Mouse (Mus musculus) MEL (cell line): Measurements from ENCODE around the gene Ptprk. TPM values are rescaled to one million over a fixed set of nuclear protein-coding genes. Genes with fewer than 3 reads are reported as not detected.

ENCODE experiments used
- DNase-seq: peaks from one replicate; pipeline ENCODE4 v3.0.0; 2011; ENCODE audit warnings: low read depth, low spot score
- H3K27ac ChIP-seq: 2 replicates; pipeline ENCODE4 v1.5.1; 2012; ENCODE audit warnings: low read depth, mild to moderate bottlenecking, control low read depth, low read length, moderate library complexity; ENCODE audit not compliant: control insufficient read depth
- H3K27me3 ChIP-seq, 2 experiments: fragments of 150-350 bp in 1 of 2; sonication (generic) in 1 of 2; 2 replicates each; pipeline ENCODE4 v1.6.1; 2012; ENCODE audit warnings: low read length in 2 of 2, mild to moderate bottlenecking in 2 of 2, improper control_type of control experiment in 1 of 2, moderate library complexity in 1 of 2; ENCODE audit not compliant: insufficient read depth in 2 of 2, control insufficient read depth in 1 of 2
- H3K36me3 ChIP-seq, 2 experiments: 2 replicates each; pipeline ENCODE4 v1.6.1; 2012 to 2014; ENCODE audit warnings: low read length in 2 of 2, improper control_type of control experiment in 1 of 2, inconsistent platforms in 1 of 2, mild to moderate bottlenecking in 1 of 2; ENCODE audit not compliant: insufficient read depth in 2 of 2, control insufficient read depth in 1 of 2
- H3K4me1 ChIP-seq, 2 experiments: fragments of 150-350 bp in 1 of 2; sonication (generic) in 1 of 2; 2 replicates each; pipeline ENCODE4 v1.6.1; 2012; ENCODE audit warnings: low read length in 2 of 2, improper control_type of control experiment in 1 of 2, mild to moderate bottlenecking in 1 of 2; ENCODE audit not compliant: insufficient read depth in 2 of 2, control insufficient read depth in 1 of 2
- H3K4me3 ChIP-seq, 2 experiments: fragments of 150-350 bp in 1 of 2; sonication (generic) in 1 of 2; 2 replicates each; pipeline ENCODE4 v1.5.1; 2012; ENCODE audit warnings: low read depth in 2 of 2, low read length in 2 of 2, mild to moderate bottlenecking in 2 of 2, moderate library complexity in 2 of 2, control low read depth in 1 of 2, improper control_type of control experiment in 1 of 2; ENCODE audit not compliant: control insufficient read depth in 1 of 2, insufficient read depth in 1 of 2
- H3K79me2 ChIP-seq: 2 replicates; pipeline ENCODE4 v1.6.1; 2012; ENCODE audit warnings: mild to moderate bottlenecking, low read length, moderate library complexity; ENCODE audit not compliant: control insufficient read depth, poor library complexity, insufficient read depth
- H3K9ac ChIP-seq: 2 replicates; pipeline ENCODE4 v1.6.1; 2012; ENCODE audit warnings: low read depth, mild to moderate bottlenecking, control low read depth, low read length, moderate library complexity; ENCODE audit not compliant: control insufficient read depth, poor library complexity, severe bottlenecking
- H3K9me3 ChIP-seq: fragments of 150-350 bp; sonication (generic); replicated peaks from 2 replicates; pipeline ENCODE4 v1.6.1; 2012; ENCODE audit warnings: mild to moderate bottlenecking, low read length, improper control_type of control experiment, moderate library complexity; ENCODE audit not compliant: insufficient read depth
- BHLHE40 ChIP-seq: IDR thresholded peaks from 2 replicates; pipeline ENCODE4 v1.6.1; 2012; ENCODE audit warnings: low read depth, mild to moderate bottlenecking, inconsistent platforms, low read length, improper control_type of control experiment, borderline replicate concordance
- EP300 ChIP-seq, 2 experiments: IDR thresholded peaks; 2 replicates each; pipeline ENCODE4 v1.6.1; 2011; ENCODE audit warnings: improper control_type of control experiment in 2 of 2, low read length in 2 of 2, low read depth in 1 of 2, mild to moderate bottlenecking in 1 of 2
- ETS1 ChIP-seq: IDR thresholded peaks from 2 replicates; pipeline ENCODE4 v1.6.1; 2012; ENCODE audit warnings: low read depth, mild to moderate bottlenecking, inconsistent platforms, low read length, improper control_type of control experiment, moderate library complexity
- GABPA ChIP-seq: IDR thresholded peaks from 2 replicates; pipeline ENCODE4 v1.6.1; 2012; ENCODE audit warnings: low read depth, mild to moderate bottlenecking, inconsistent platforms, low read length, improper control_type of control experiment, moderate library complexity
- HCFC1 ChIP-seq: IDR thresholded peaks from 2 replicates; pipeline ENCODE4 v1.6.1; 2012; ENCODE audit warnings: low read depth, mild to moderate bottlenecking, inconsistent platforms, low read length, improper control_type of control experiment, moderate library complexity
- KAT2A ChIP-seq: conservative IDR thresholded peaks from 2 replicates; pipeline ENCODE4 v1.6.1; 2012; ENCODE audit warnings: low read depth, low read length, improper control_type of control experiment, inconsistent platforms
- MAFK ChIP-seq: IDR thresholded peaks from 2 replicates; pipeline ENCODE4 v1.6.1; 2011; ENCODE audit warnings: low read depth, mild to moderate bottlenecking, low read length, improper control_type of control experiment, borderline replicate concordance
- MAZ ChIP-seq: IDR thresholded peaks from 2 replicates; pipeline ENCODE4 v1.6.1; 2012; ENCODE audit warnings: low read depth, mild to moderate bottlenecking, inconsistent platforms, low read length, improper control_type of control experiment
- MYC ChIP-seq: IDR thresholded peaks from 2 replicates; pipeline ENCODE4 v1.6.1; 2011; ENCODE audit warnings: low read depth, mild to moderate bottlenecking, low read length, improper control_type of control experiment, moderate library complexity
- NELFE ChIP-seq: IDR thresholded peaks from 2 replicates; pipeline ENCODE4 v1.6.1; 2011; ENCODE audit warnings: low read depth, low read length, improper control_type of control experiment
- RAD21 ChIP-seq: IDR thresholded peaks from 2 replicates; pipeline ENCODE4 v1.6.1; 2011; ENCODE audit warnings: mild to moderate bottlenecking, low read depth, low read length, improper control_type of control experiment
- RCOR1 ChIP-seq: IDR thresholded peaks from 2 replicates; pipeline ENCODE4 v1.6.1; 2012; ENCODE audit warnings: low read depth, mild to moderate bottlenecking, inconsistent platforms, low read length, improper control_type of control experiment
- SMC3 ChIP-seq: IDR thresholded peaks from 2 replicates; pipeline ENCODE4 v1.6.1; 2011; ENCODE audit warnings: low read depth, low read length, improper control_type of control experiment
- TAL1 ChIP-seq: IDR thresholded peaks from 2 replicates; pipeline ENCODE4 v1.6.1; 2012; ENCODE audit warnings: mild to moderate bottlenecking, inconsistent platforms, low read length, moderate library complexity, mixed read lengths
- TBP ChIP-seq: IDR thresholded peaks from 2 replicates; pipeline ENCODE4 v1.8.0; 2011; ENCODE audit warnings: low read depth, low read length, improper control_type of control experiment
- UBTF ChIP-seq: IDR thresholded peaks from 2 replicates; pipeline ENCODE4 v1.6.1; 2012; ENCODE audit warnings: low read depth, mild to moderate bottlenecking, inconsistent platforms, low read length, improper control_type of control experiment, moderate library complexity, borderline replicate concordance; ENCODE audit not compliant: insufficient read depth
- USF1 ChIP-seq: IDR thresholded peaks from 2 replicates; pipeline ENCODE4 v1.6.1; 2014; ENCODE audit warnings: low read depth, mild to moderate bottlenecking, inconsistent platforms, low read length, improper control_type of control experiment, moderate library complexity
- ZKSCAN1 ChIP-seq: IDR thresholded peaks from 2 replicates; pipeline ENCODE4 v1.6.1; 2012; ENCODE audit warnings: low read depth, mild to moderate bottlenecking, inconsistent platforms, low read length, improper control_type of control experiment, moderate library complexity
- ZMIZ1 ChIP-seq: IDR thresholded peaks from 2 replicates; pipeline ENCODE4 v1.6.1; 2012; ENCODE audit warnings: low read depth, mild to moderate bottlenecking, inconsistent platforms, low read length, improper control_type of control experiment, moderate library complexity
- ZNF384 ChIP-seq: IDR thresholded peaks from 2 replicates; pipeline ENCODE4 v1.6.1; 2012; ENCODE audit warnings: low read depth, mild to moderate bottlenecking, inconsistent platforms, low read length, improper control_type of control experiment
- polyA plus RNA-seq, 2 experiments: library from polyadenylated mRNA; stranded (reverse) in 1 of 2; unstranded in 1 of 2; fragments of >175 nt in 1 of 2; fragments of >200 nt in 1 of 2; gene quantifications; 2 replicates each; pipeline versions ENCODE4 v1.2.1 to v1.2.4; 2012; ENCODE audit warnings: low replicate concordance in 2 of 2, low read depth in 1 of 2; ENCODE audit not compliant: insufficient read length in 2 of 2, insufficient read depth in 1 of 2, missing spikeins in 1 of 2
- total RNA-seq: library from RNA; depleted of rRNA; stranded (reverse); fragments of 300-350 nt; gene quantifications from 2 replicates; pipeline ENCODE4 v1.2.3, GENCODE M21; 2012

Gene Ptprk
- total and polyA plus RNA-seq, 3 experiments, result under 0.01 TPM; not detected in 2

DNA sequence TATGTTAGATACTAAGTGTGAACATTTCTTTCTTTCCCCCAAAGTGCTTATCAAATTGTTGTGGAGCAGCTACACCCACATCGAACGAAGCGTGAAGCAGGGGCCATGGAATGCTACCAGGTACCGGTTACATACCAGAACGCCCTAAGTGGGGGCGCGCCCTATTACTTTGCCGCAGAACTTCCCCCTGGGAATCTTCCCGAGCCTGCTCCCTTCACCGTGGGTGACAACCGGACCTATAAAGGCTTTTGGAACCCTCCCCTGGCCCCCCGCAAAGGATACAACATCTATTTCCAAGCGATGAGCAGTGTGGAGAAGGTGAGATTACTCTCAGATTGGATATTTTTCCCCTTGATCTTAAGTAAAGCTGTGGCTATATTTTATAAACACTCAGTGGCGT lies 418.2 kb downstream of the Ptprk start:
- no peak overlapping the region for H3K4me3 ChIP-seq
- no peaks in the 10 kb centered on the region; a peak in 1 of 4 replicates for H3K27me3 ChIP-seq
- no peaks in the 10 kb centered on the region for H3K79me2 ChIP-seq
- H3K9ac ChIP-seq, result no peak overlapping the region
- no peak overlapping the region for H3K27ac ChIP-seq
- no peak for DNase-seq
- no peak for TF ChIP-seq ETS1
- no peak for TF ChIP-seq RAD21
- TF ChIP-seq TBP, result no peak
- no peak for TF ChIP-seq MAFK
- no peak for TF ChIP-seq SMC3
- no peak for TF ChIP-seq TAL1
- TF ChIP-seq GABPA, result no peak
- no peak for TF ChIP-seq ZMIZ1
- no peak for TF ChIP-seq EP300 (IDR thresholded peaks at IDR 0.05; ENCODE audit: low read depth in 1 of 2, low read length in 2 of 2)
- TF ChIP-seq USF1, result no peak
- no peak for TF ChIP-seq RCOR1
- H3K9me3 ChIP-seq, result no peaks in the 10 kb centered on the region
- no peaks in the 10 kb centered on the region for H3K4me1 ChIP-seq
- H3K36me3 ChIP-seq, result no peaks in the 10 kb centered on the region

DNA sequence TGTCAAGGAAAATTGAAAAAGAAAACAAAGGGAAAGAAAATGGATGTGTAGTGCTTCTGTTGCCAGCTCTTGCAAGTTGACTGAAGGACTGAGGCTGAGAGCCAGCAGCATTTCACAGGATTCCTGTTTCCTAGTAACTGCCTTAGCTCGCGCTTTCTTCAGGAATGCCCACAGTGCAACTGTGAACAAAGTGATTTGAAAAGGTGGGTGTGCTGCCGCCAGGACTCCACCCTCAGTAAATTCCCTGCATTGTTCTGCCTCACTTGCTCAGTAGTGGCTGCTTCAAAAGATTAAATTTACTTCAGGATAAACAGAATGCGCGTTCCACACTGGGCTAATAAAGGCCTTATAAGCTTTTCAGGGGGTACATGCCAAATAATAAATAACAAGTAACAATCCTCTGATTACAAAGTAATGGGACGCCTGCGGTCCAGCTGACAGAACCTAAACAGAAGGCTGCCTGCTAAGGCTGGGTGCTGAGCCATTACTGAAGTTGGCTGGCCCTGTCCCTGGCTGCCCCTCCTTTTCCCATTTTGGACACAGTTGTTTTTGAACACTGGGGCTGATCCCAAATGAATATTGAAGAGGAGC lies 418.7 kb downstream of the Ptprk start:
- H3K79me2 ChIP-seq, result no peaks in the 10 kb centered on the region
- H3K9ac ChIP-seq, result no peak overlapping the region
- TF ChIP-seq UBTF (no peak), HCFC1 (no peak), MYC (no peak), ZMIZ1 (no peak), ZKSCAN1 (no peak), EP300 (IDR thresholded peaks at IDR 0.05; ENCODE audit: low read depth in 1 of 2, low read length in 2 of 2) (no peak), TAL1 (no peak), ZNF384 (no peak), RAD21 (no peak), MAFK (no peak), MAZ (no peak), USF1 (no peak), NELFE (no peak), KAT2A (no peak), BHLHE40 (no peak), SMC3 (no peak)
- TF ChIP-seq, all 39 proteins: peak for 0
- Histone ChIP-seq H3K4me3 (no peak overlapping the region), H3K9me3 (no peaks in the 10 kb centered on the region), H3K36me3 (no peaks in the 10 kb centered on the region), H3K27ac (no peak overlapping the region), H3K4me1 (no peaks in the 10 kb centered on the region), H3K27me3 (no peaks in the 10 kb centered on the region; a peak in 1 of 4 replicates)
- no peak for DNase-seq
